Mouse (Mus musculus) heart, adult 10 weeks (tissue): ENCODE measurements around the gene Map3k12. TPM values are rescaled to one million over a fixed set of nuclear protein-coding genes. Genes with fewer than 3 reads are reported as not detected.

Experiments
- polyA plus RNA-seq: library from polyadenylated mRNA; stranded (reverse); fragments of 350-450 nt; fragmentation: Illumina TruSeq; extraction: RNeasy Lipid Tissue Mini Kit (QIAGEN cat#74804); gene quantifications from one replicate; pipeline ENCODE4 v1.2.3, GENCODE M21; 2014; ENCODE audit warnings: low read depth, low replicate concordance

Map3k12 gene
- 3.5 TPM for polyA plus RNA-seq

GRCm38 (mm10) chr15:102516728-102517404 is at the start of gene Map3k12:
Gene Map3k12 (minus strand): TSS chr15:102517064.

GRCm38 (mm10) chr15:102524892-102525485 is 8.1 kb upstream of the Map3k12 start, which contains the start of gene Npff:
Gene Npff (minus strand): TSS chr15:102524942.

GRCm38 (mm10) chr15:102517976-102518858 is 1.4 kb upstream of the Map3k12 start, which contains the start of gene Tarbp2:
Gene Tarbp2 (plus strand): TSS chr15:102518192.

GRCm38 (mm10) chr15:102503447-102503846 is 13.4 kb downstream of the Map3k12 start, which contains the start of gene Gm10337:
Gene Gm10337 (plus strand): TSS chr15:102503722.

GRCm38 (mm10) chr15:102470183-102470604 is 46.7 kb downstream of the Map3k12 start, which contains the start of gene Pcbp2:
Gene Pcbp2 (plus strand): TSS chr15:102470539.

GRCm38 (mm10) chr15:102458904-102459317 is 58.0 kb downstream of the Map3k12 start, which contains the start of gene Prr13:
Gene Prr13 (plus strand): TSS chr15:102459028.

Other genes with a start within 250 kb of the Map3k12 start
- gene Gm9918, start 246.5 kb downstream of the Map3k12 start, polyA plus RNA-seq, result not detected
- gene Mfsd5, start 237.6 kb downstream of the Map3k12 start, polyA plus RNA-seq, result 19.2 TPM
- gene Espl1, start 220.8 kb downstream of the Map3k12 start, polyA plus RNA-seq, result 3.6 TPM
- gene Pfdn5, start 190.9 kb downstream of the Map3k12 start, polyA plus RNA-seq, result 278 TPM
- 24.5 TPM for gene Myg1, start 185.4 kb downstream of the Map3k12 start, polyA plus RNA-seq
- 12.0 TPM for gene Aaas, start 166.3 kb downstream of the Map3k12 start, polyA plus RNA-seq
- gene Sp7, start 149.9 kb downstream of the Map3k12 start, polyA plus RNA-seq, result not detected
- 15.9 TPM for gene Sp1, start 110.9 kb downstream of the Map3k12 start, polyA plus RNA-seq
- not detected for gene Amhr2, start 71.7 kb downstream of the Map3k12 start, polyA plus RNA-seq
- 44.3 TPM for gene Prr13, start 58.0 kb downstream of the Map3k12 start, polyA plus RNA-seq
- 506 TPM for gene Pcbp2, start 46.5 kb downstream of the Map3k12 start, polyA plus RNA-seq
- not detected for gene Gm10337, start 13.3 kb downstream of the Map3k12 start, polyA plus RNA-seq
- 56.6 TPM for gene Tarbp2, start 1.1 kb upstream of the Map3k12 start, polyA plus RNA-seq
- 4.1 TPM for gene Npff, start 7.9 kb upstream of the Map3k12 start, polyA plus RNA-seq
- gene Gm28047, start 108.0 kb upstream of the Map3k12 start, polyA plus RNA-seq, result not detected
- 54.5 TPM for gene Atf7, start 108.4 kb upstream of the Map3k12 start, polyA plus RNA-seq
- 807 TPM for gene Atp5g2, start 155.3 kb upstream of the Map3k12 start, polyA plus RNA-seq
- 129 TPM for gene Calcoco1, start 205.1 kb upstream of the Map3k12 start, polyA plus RNA-seq